8 mouse cellular contexts compared by ENCODE assay signal in genomic region chr2:152414591-152415165, GRCm38 (mm10). TPM values are rescaled to one million over a fixed set of nuclear protein-coding genes. Genes with fewer than 3 reads are reported as not detected.
DNase-seq lines count a peak whose midpoint lies in the region; ATAC-seq and TF ChIP-seq lines count a peak whose summit lies in the region.

TSS of gene Zcchc3 (minus strand) at chr2:152415027.

- no peaks in the 10 kb centered on the region for H3K36me3 ChIP-seq in embryonic facial prominence, embryonic 15.5 days
- H3K36me3 ChIP-seq in kidney, adult 2 months (ENCODE audit: control insufficient read depth, insufficient read depth, low read length): no peaks in the 10 kb centered on the region
- peaks cover 5% of the 10 kb centered on the region; the same call in 1 of the 2 replicates for H3K36me3 ChIP-seq in limb, embryonic 10.5 days
- peaks cover 8% of the 10 kb centered on the region; the same call in 1 of the 2 replicates for H3K36me3 ChIP-seq in midbrain, embryonic 10.5 days

- H3K9ac ChIP-seq in embryonic facial prominence, embryonic 15.5 days: peak within 1 kb of the TSS; percentile 96

- 0 out of 2 replicates have a peak, but pooled peaks cover 5% of the 10 kb centered on the region for H3K9me3 ChIP-seq in embryonic facial prominence, embryonic 15.5 days (replicated peaks)
- H3K9me3 ChIP-seq in limb, embryonic 10.5 days (replicated peaks): no peaks in the 10 kb centered on the region
- H3K9me3 ChIP-seq in midbrain, embryonic 10.5 days (replicated peaks): peaks cover 7% of the 10 kb centered on the region; the same call in 1 of the 2 replicates

- TF ChIP-seq POLR2A in kidney, adult 2 months (IDR thresholded peaks at IDR 0.05; ENCODE audit: low read depth, low read length): peak; percentile 48

- peaks cover 35% of the 10 kb centered on the region for H3K4me1 ChIP-seq in embryonic facial prominence, embryonic 15.5 days
- H3K4me1 ChIP-seq in kidney, adult 2 months (ENCODE audit: control insufficient read depth, insufficient read depth, low read length): peaks cover 12% of the 10 kb centered on the region; the same call in 1 of the 2 replicates
- peaks cover 44% of the 10 kb centered on the region for H3K4me1 ChIP-seq in limb, embryonic 10.5 days
- H3K4me1 ChIP-seq in midbrain, embryonic 10.5 days: peaks cover 45% of the 10 kb centered on the region

- peak within 1 kb of the TSS; percentile 63 for H3K4me3 ChIP-seq in embryonic facial prominence, embryonic 15.5 days (replicated peaks)
- H3K4me3 ChIP-seq in kidney, adult 2 months (ENCODE audit: insufficient read depth, low read depth, low read length): peak within 1 kb of the TSS; percentile 97
- peak within 1 kb of the TSS; percentile 93 for H3K4me3 ChIP-seq in limb, embryonic 10.5 days
- peak within 1 kb of the TSS; percentile 84 for H3K4me3 ChIP-seq in midbrain, embryonic 10.5 days

- H3K27ac ChIP-seq in embryonic facial prominence, embryonic 15.5 days (replicated peaks): peak within 1 kb of the TSS; percentile 98
- H3K27ac ChIP-seq in kidney, adult 2 months (ENCODE audit: insufficient read depth, low read depth, low read length): peak within 1 kb of the TSS; percentile 97
- peak within 1 kb of the TSS; percentile 99 for H3K27ac ChIP-seq in limb, embryonic 10.5 days
- peak within 1 kb of the TSS; percentile 98 for H3K27ac ChIP-seq in midbrain, embryonic 10.5 days (replicated peaks)

- no peak for TF ChIP-seq CTCF in kidney, adult 2 months (conservative IDR thresholded peaks at IDR 0.05; ENCODE audit: insufficient read depth, insufficient read length, low read depth, low read length)

- peak; percentile 95 for DNase-seq in brain, adult 2 months (ENCODE audit: low read depth, low spot score)
- peak; percentile 81 for DNase-seq in heart, adult 8-10 months (ENCODE audit: low spot score)
- peak; percentile 92 for DNase-seq in kidney, adult 2 months
- peak; percentile 94 for DNase-seq in limb, embryonic 10.5 days (ENCODE audit: low spot score)
- DNase-seq in midbrain, embryonic 10.5 days (ENCODE audit: low spot score): peak; percentile 93
- peak; percentile 84 for DNase-seq in right cerebral cortex, postnatal 4 days
- DNase-seq in yolk sac, embryonic 10.5 days (ENCODE audit: low spot score): peak; percentile 93

- H3K4me2 ChIP-seq in embryonic facial prominence, embryonic 15.5 days (replicated peaks): peak within 1 kb of the TSS; percentile 81

- under 1% methylated on average over 65 of the region's 65 CpGs for WGBS in embryonic facial prominence, embryonic 15.5 days
- WGBS in kidney, adult 2 months: under 1% methylated on average over 65 of the region's 65 CpGs
- WGBS in limb, embryonic 10.5 days: under 1% methylated on average over 65 of the region's 65 CpGs
- WGBS in midbrain, embryonic 10.5 days: under 1% methylated on average over 65 of the region's 65 CpGs

- ATAC-seq in embryonic facial prominence, embryonic 15.5 days (ENCODE audit: insufficient number of reproducible peaks, low FRiP score, low TSS enrichment, low read depth): peak; percentile 84

- no peaks in the 10 kb centered on the region for H3K27me3 ChIP-seq in embryonic facial prominence, embryonic 15.5 days
- H3K27me3 ChIP-seq in kidney, adult 2 months (replicated peaks; ENCODE audit: control insufficient read depth, insufficient read depth, low read length): no peaks in the 10 kb centered on the region
- H3K27me3 ChIP-seq in limb, embryonic 10.5 days (ENCODE audit: low read depth, poor library complexity, severe bottlenecking): no peaks in the 10 kb centered on the region
- no peaks in the 10 kb centered on the region for H3K27me3 ChIP-seq in midbrain, embryonic 10.5 days (ENCODE audit: low read depth, poor library complexity, severe bottlenecking)

RNA-seq across cellular contexts. Expression of gene Zcchc3, which starts in this region (rescaled TPM):
- polyA plus RNA-seq in embryonic facial prominence, embryonic 15.5 days (2015; fragmentation: Nextera tagmentation; extraction: Ambion mirVana): 37.5 and 40.1 TPM in 2 replicates
- 1 to 10 TPM; 5.8 to 7.6 (median 6.4) TPM for total RNA-seq in heart, adult 8-10 months (2022)
- polyA plus RNA-seq in kidney, adult 2 months (2012; rRNA removed): 3.8 and 4.3 TPM in 2 replicates
- polyA plus RNA-seq in limb, embryonic 10.5 days (2016; fragmentation: Nextera tagmentation; extraction: Ambion mirVana): 64.9 and 67.2 TPM in 2 replicates
- polyA plus RNA-seq in midbrain, embryonic 10.5 days (2016; fragmentation: Nextera tagmentation; extraction: Ambion mirVana): 47.7 and 49.8 TPM in 2 replicates

Comparison
In these comparisons a context has a peak if more than half of its experiments do, and no peak if none do; other contexts are left out.
1. Peak in every context shown above with its lines: DNase-seq, ATAC-seq, H3K4me3 ChIP-seq and H3K27ac ChIP-seq.